Mouse (Mus musculus) monocyte, adult 5-6 weeks (primary cell): ENCODE results near the gene Ppfia2. TPM values are rescaled to one million over a fixed set of nuclear protein-coding genes. Genes with fewer than 3 reads are reported as not detected.

Experiments used
- ATAC-seq: fragments of 153-309, 156-312 bp; replicated peaks from 2 replicates; pipeline ENCODE4 v1.8.0; 2017; ENCODE audit warnings: mild to moderate bottlenecking; ENCODE audit not compliant: low TSS enrichment, insufficient number of reproducible peaks, severe bottlenecking, poor library complexity, low FRiP score
- total RNA-seq: library from RNA; stranded (forward); fragments of 200-1000, 200-491, 200-594 nt; gene quantifications from 3 replicates; pipeline ENCODE4 v1.2.3, GENCODE M21; 2017

Ppfia2 gene
- total RNA-seq, 1 experiment from 2014 or later: not detected

GRCm38 (mm10) chr10:106872714-106873113 is 402.6 kb downstream of the Ppfia2 start:
- no peak for ATAC-seq

GRCm38 (mm10) chr10:106881330-106881729 is 411.2 kb downstream of the Ppfia2 start:
- no peak for ATAC-seq

GRCm38 (mm10) chr10:106896351-106896750 is 426.2 kb downstream of the Ppfia2 start:
- no peak for ATAC-seq

- no peak for ATAC-seq
Measured at GRCm38 (mm10) chr10:106910108-106910507, 440.0 kb downstream of the Ppfia2 start.

- no peak for ATAC-seq
Measured at GRCm38 (mm10) chr10:106913032-106913431, 442.9 kb downstream of the Ppfia2 start.

GRCm38 (mm10) chr10:106914275-106914674 is 444.1 kb downstream of the Ppfia2 start:
- ATAC-seq: no peak

GRCm38 (mm10) chr10:106914822-106915221 is 444.7 kb downstream of the Ppfia2 start:
- no peak for ATAC-seq

GRCm38 (mm10) chr10:106924334-106924733 is 454.2 kb downstream of the Ppfia2 start:
- no peak for ATAC-seq

- ATAC-seq: no peak
Measured at GRCm38 (mm10) chr10:106924798-106925197, 454.7 kb downstream of the Ppfia2 start.

GRCm38 (mm10) chr10:106928576-106929332 is 458.6 kb downstream of the Ppfia2 start:
- ATAC-seq: no peak

GRCm38 (mm10) chr10:106932571-106933073 is 462.5 kb downstream of the Ppfia2 start:
- ATAC-seq: no peak

- no peak for ATAC-seq
Measured at GRCm38 (mm10) chr10:106936996-106937395, 466.9 kb downstream of the Ppfia2 start.

GRCm38 (mm10) chr10:106938851-106939250 is 468.7 kb downstream of the Ppfia2 start:
- ATAC-seq: no peak

GRCm38 (mm10) chr10:106939441-106939840 is 469.3 kb downstream of the Ppfia2 start:
- ATAC-seq: no peak

GRCm38 (mm10) chr10:106941380-106941779 is 471.2 kb downstream of the Ppfia2 start:
- ATAC-seq: no peak

GRCm38 (mm10) chr10:106959026-106959425 is 488.9 kb downstream of the Ppfia2 start:
- no peak for ATAC-seq

- no peak for ATAC-seq
Measured at GRCm38 (mm10) chr10:106975193-106976141, 505.3 kb downstream of the Ppfia2 start.
